Mouse (Mus musculus): Measurements from ENCODE around the gene Lacc1. TPM values are rescaled to one million over a fixed set of nuclear protein-coding genes. Genes with fewer than 3 reads are reported as not detected.

The Lacc1 gene
- 6.1 TPM for polyA plus RNA-seq (2012; fragmentation: generic; extraction: Trizol)

DNA sequence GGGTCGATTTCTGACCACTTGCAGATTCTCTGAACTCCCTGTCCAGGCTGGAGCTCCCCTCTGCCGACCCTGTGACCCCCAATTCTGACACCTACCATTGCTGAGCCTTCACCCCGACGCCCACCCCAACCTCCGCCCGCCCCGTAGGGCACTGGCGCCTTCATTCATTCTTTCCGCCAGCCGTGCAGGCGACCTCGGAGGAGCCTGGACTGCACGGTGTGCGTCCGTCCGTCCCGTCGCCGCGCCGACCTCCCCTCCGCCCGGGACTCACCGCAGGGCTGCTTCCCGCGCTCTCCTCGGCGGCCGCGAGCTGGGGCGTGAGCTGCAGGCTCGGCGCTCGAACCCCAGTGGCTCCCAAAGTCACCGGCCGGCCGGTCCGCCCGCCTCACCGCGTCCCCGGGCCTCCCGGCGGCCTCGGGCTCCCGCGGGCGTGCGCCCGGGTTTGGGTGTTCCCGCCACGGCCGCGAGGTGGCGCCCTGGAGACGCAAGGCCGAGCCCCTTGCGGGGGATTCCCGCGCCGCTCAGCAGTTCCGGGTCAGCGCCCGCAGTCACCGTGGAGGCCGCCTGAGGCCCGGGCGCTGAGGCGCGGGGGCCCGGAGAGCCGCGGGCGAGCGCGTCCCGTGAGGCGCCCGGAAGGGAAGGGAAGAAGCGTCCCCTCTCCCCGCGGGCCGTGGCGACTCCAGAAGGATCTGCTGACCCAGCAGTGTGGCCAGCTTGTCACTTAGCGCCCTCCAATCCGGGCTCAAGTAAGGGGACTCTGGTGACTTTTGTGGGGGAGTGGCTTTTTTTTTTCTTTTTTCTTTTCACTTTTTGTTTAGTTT is at the start of gene Lacc1, which contains the start of gene Ccdc122:
Gene Lacc1 (minus strand): TSS at position 679 of the 821 bp plus-strand sequence.
Gene Ccdc122 (plus strand): TSS at position 547 of the 821 bp plus-strand sequence.
- TF ChIP-seq MYOD1 (IDR thresholded peaks at IDR 0.05; ENCODE audit: control insufficient read depth in 1 of 3, insufficient read length in 2 of 3, low read depth in 2 of 3): peak in 1 of 3 experiments; percentile 19
- peak; percentile 51 for TF ChIP-seq POLR2A (IDR thresholded peaks at IDR 0.05; ENCODE audit: insufficient read length, low read depth)
- TF ChIP-seq POLR2AphosphoS2 (IDR thresholded peaks at IDR 0.05; ENCODE audit: insufficient read length, low read depth): no peak
- no peak for TF ChIP-seq TCF12 (IDR thresholded peaks at IDR 0.05; ENCODE audit: insufficient read depth, poor library complexity, severe bottlenecking)
- peak; percentile 60 for TF ChIP-seq E2F4 (IDR thresholded peaks at IDR 0.05; ENCODE audit: insufficient read depth)
- TF ChIP-seq CEBPB (IDR thresholded peaks at IDR 0.05; ENCODE audit: insufficient read depth, poor library complexity, severe bottlenecking): no peak
- peak in 1 of 3 experiments; percentile 23 for TF ChIP-seq MYOG (IDR thresholded peaks at IDR 0.05; ENCODE audit: control insufficient read depth in 1 of 3, insufficient read depth in 1 of 3, insufficient read length in 2 of 3, low read depth in 2 of 3)
- TF ChIP-seq SRF (IDR thresholded peaks at IDR 0.05; ENCODE audit: control insufficient read depth, insufficient read length, low read depth): no peak
- TF ChIP-seq MAX (IDR thresholded peaks at IDR 0.05; ENCODE audit: low read depth): no peak
- no peak for TF ChIP-seq REST (IDR thresholded peaks at IDR 0.05; ENCODE audit: insufficient read depth, insufficient read length)
- no peak for TF ChIP-seq USF1 (IDR thresholded peaks at IDR 0.05; ENCODE audit: low read depth)
- no peak for TF ChIP-seq TCF3 (IDR thresholded peaks at IDR 0.05; ENCODE audit: insufficient read length, low read depth)
- H3K4me3 ChIP-seq: peak within 1 kb of the TSS; percentile 36
- H3K36me3 ChIP-seq (ENCODE audit: control insufficient read depth, insufficient read depth): peaks cover under 1% of the 10 kb centered on the region
- no peaks in the 10 kb centered on the region for H3K27me3 ChIP-seq (ENCODE audit: control insufficient read depth, insufficient read depth, insufficient read length)
- peak within 1 kb of the TSS; percentile 98 for H3ac ChIP-seq (ENCODE audit: control insufficient read depth, insufficient read length)
- no peaks in the 10 kb centered on the region for H3K79me2 ChIP-seq (ENCODE audit: control insufficient read depth, insufficient read depth)
- peak within 1 kb of the TSS; percentile 83 for H3K4me2 ChIP-seq (ENCODE audit: low read depth)

DNA sequence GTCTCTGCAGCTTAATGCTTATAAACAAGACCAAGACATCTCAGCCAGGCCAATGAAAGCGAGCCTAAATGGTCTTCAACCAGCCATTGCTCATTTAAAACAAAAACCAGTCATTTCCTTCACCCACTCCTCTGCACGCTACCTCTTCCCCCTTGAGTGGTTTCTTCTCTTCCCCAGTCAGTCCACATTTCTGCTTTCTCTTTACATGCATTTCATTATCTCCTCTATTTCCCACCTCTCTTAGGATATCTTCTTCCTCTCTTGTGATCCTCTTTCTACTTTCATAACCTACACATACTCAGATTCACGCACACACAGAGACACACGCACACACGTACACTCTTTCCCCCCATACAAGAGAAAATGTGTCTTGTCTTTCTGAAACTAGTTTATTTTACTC is 44.5 kb upstream of the Lacc1 start:
- no peak overlapping the region for H3K4me2 ChIP-seq (ENCODE audit: low read depth)
- H3K4me3 ChIP-seq: no peak overlapping the region
- TF ChIP-seq USF1 (IDR thresholded peaks at IDR 0.05; ENCODE audit: low read depth): no peak
- TF ChIP-seq CEBPB (IDR thresholded peaks at IDR 0.05; ENCODE audit: insufficient read depth, poor library complexity, severe bottlenecking): no peak
- TF ChIP-seq MYOD1 (IDR thresholded peaks at IDR 0.05; ENCODE audit: control insufficient read depth in 1 of 3, insufficient read length in 2 of 3, low read depth in 2 of 3): no peak
- TF ChIP-seq E2F4 (IDR thresholded peaks at IDR 0.05; ENCODE audit: insufficient read depth): no peak
- TF ChIP-seq MYOG (IDR thresholded peaks at IDR 0.05; ENCODE audit: control insufficient read depth in 1 of 3, insufficient read depth in 1 of 3, insufficient read length in 2 of 3, low read depth in 2 of 3): no peak
- TF ChIP-seq TCF12 (IDR thresholded peaks at IDR 0.05; ENCODE audit: insufficient read depth, poor library complexity, severe bottlenecking): no peak
- no peak for TF ChIP-seq TCF3 (IDR thresholded peaks at IDR 0.05; ENCODE audit: insufficient read length, low read depth)
- no peak for TF ChIP-seq POLR2A (IDR thresholded peaks at IDR 0.05; ENCODE audit: insufficient read length, low read depth)
- no peak for TF ChIP-seq REST (IDR thresholded peaks at IDR 0.05; ENCODE audit: insufficient read depth, insufficient read length)
- no peak for TF ChIP-seq SRF (IDR thresholded peaks at IDR 0.05; ENCODE audit: control insufficient read depth, insufficient read length, low read depth)
- H3K36me3 ChIP-seq (ENCODE audit: control insufficient read depth, insufficient read depth): no peaks in the 10 kb centered on the region
- H3ac ChIP-seq (ENCODE audit: control insufficient read depth, insufficient read length): no peak overlapping the region
- no peaks in the 10 kb centered on the region for H3K79me2 ChIP-seq (ENCODE audit: control insufficient read depth, insufficient read depth)
- no peaks in the 10 kb centered on the region for H3K27me3 ChIP-seq (ENCODE audit: control insufficient read depth, insufficient read depth, insufficient read length)

DNA sequence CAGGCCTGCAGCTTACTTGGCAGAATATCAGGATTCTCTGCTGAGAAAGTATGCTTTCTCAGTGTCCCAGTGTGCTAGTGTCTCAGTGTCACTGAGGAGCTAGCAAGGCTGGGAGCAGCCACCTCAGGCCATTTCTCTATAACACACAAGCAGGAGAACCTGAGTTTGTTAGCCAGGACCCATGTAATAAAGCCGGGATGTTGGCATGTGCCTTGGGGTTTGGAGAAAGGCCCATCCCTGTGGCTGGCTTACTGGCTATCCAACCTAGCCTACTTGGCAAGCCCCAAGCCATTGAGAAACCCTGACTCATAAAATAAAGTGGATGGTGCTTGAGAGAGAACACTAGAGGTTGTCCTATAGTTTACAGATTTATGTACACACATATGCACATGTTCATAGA is 32.7 kb upstream of the Lacc1 start:
- no peak overlapping the region for H3ac ChIP-seq (ENCODE audit: control insufficient read depth, insufficient read length)
- peaks cover 3% of the 10 kb centered on the region for H3K36me3 ChIP-seq (ENCODE audit: control insufficient read depth, insufficient read depth)
- H3K27me3 ChIP-seq (ENCODE audit: control insufficient read depth, insufficient read depth, insufficient read length): no peaks in the 10 kb centered on the region
- H3K79me2 ChIP-seq (ENCODE audit: control insufficient read depth, insufficient read depth): no peaks in the 10 kb centered on the region
- H3K4me2 ChIP-seq (ENCODE audit: low read depth): no peak overlapping the region
- H3K4me3 ChIP-seq: no peak overlapping the region
- no peak for TF ChIP-seq REST (IDR thresholded peaks at IDR 0.05; ENCODE audit: insufficient read depth, insufficient read length)
- no peak for TF ChIP-seq POLR2A (IDR thresholded peaks at IDR 0.05; ENCODE audit: insufficient read length, low read depth)
- TF ChIP-seq POLR2AphosphoS2 (IDR thresholded peaks at IDR 0.05; ENCODE audit: insufficient read length, low read depth): no peak
- no peak for TF ChIP-seq CEBPB (IDR thresholded peaks at IDR 0.05; ENCODE audit: insufficient read depth, poor library complexity, severe bottlenecking)
- TF ChIP-seq MYOG (IDR thresholded peaks at IDR 0.05; ENCODE audit: control insufficient read depth in 1 of 3, insufficient read depth in 1 of 3, insufficient read length in 2 of 3, low read depth in 2 of 3): no peak
- no peak for TF ChIP-seq TCF12 (IDR thresholded peaks at IDR 0.05; ENCODE audit: insufficient read depth, poor library complexity, severe bottlenecking)
- TF ChIP-seq TCF3 (IDR thresholded peaks at IDR 0.05; ENCODE audit: insufficient read length, low read depth): no peak
- TF ChIP-seq E2F4 (IDR thresholded peaks at IDR 0.05; ENCODE audit: insufficient read depth): no peak
- no peak for TF ChIP-seq MYOD1 (IDR thresholded peaks at IDR 0.05; ENCODE audit: control insufficient read depth in 1 of 3, insufficient read length in 2 of 3, low read depth in 2 of 3)
- TF ChIP-seq SRF (IDR thresholded peaks at IDR 0.05; ENCODE audit: control insufficient read depth, insufficient read length, low read depth): no peak
- TF ChIP-seq MAX (IDR thresholded peaks at IDR 0.05; ENCODE audit: low read depth): no peak
- TF ChIP-seq USF1 (IDR thresholded peaks at IDR 0.05; ENCODE audit: low read depth): no peak

DNA sequence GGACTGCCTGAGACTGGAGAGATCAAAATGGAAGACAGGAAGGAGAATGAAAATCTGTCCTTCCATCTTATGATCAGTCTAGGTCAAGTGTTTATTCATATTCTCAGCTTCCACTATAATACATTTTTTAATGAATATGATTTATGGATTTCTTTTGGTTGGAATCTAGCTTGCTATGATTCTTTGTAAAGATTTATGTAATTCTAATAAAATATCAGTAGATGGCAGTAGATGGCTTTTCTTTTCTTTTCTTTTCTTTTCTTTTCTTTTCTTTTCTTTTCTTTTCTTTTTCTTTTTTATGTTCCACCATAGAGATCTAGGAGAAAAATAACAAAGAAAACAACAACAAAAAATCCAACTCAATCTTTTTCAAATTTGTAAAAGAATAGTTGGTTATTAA is 16.6 kb upstream of the Lacc1 start:
- H3K79me2 ChIP-seq (ENCODE audit: control insufficient read depth, insufficient read depth): no peaks in the 10 kb centered on the region
- H3K4me3 ChIP-seq: no peak overlapping the region
- H3K36me3 ChIP-seq (ENCODE audit: control insufficient read depth, insufficient read depth): no peaks in the 10 kb centered on the region
- TF ChIP-seq MYOG (IDR thresholded peaks at IDR 0.05; ENCODE audit: control insufficient read depth in 1 of 3, insufficient read depth in 1 of 3, insufficient read length in 2 of 3, low read depth in 2 of 3) (no peak), CEBPB (IDR thresholded peaks at IDR 0.05; ENCODE audit: insufficient read depth, poor library complexity, severe bottlenecking) (no peak), MAX (IDR thresholded peaks at IDR 0.05; ENCODE audit: low read depth) (no peak), TCF12 (IDR thresholded peaks at IDR 0.05; ENCODE audit: insufficient read depth, poor library complexity, severe bottlenecking) (no peak), MYOD1 (IDR thresholded peaks at IDR 0.05; ENCODE audit: control insufficient read depth in 1 of 3, insufficient read length in 2 of 3, low read depth in 2 of 3) (no peak), SRF (IDR thresholded peaks at IDR 0.05; ENCODE audit: control insufficient read depth, insufficient read length, low read depth) (no peak), E2F4 (IDR thresholded peaks at IDR 0.05; ENCODE audit: insufficient read depth) (no peak), TCF3 (IDR thresholded peaks at IDR 0.05; ENCODE audit: insufficient read length, low read depth) (no peak), USF1 (IDR thresholded peaks at IDR 0.05; ENCODE audit: low read depth) (no peak), REST (IDR thresholded peaks at IDR 0.05; ENCODE audit: insufficient read depth, insufficient read length) (no peak), POLR2AphosphoS2 (IDR thresholded peaks at IDR 0.05; ENCODE audit: insufficient read length, low read depth) (no peak), POLR2A (IDR thresholded peaks at IDR 0.05; ENCODE audit: insufficient read length, low read depth) (no peak)
- no peak overlapping the region for H3ac ChIP-seq (ENCODE audit: control insufficient read depth, insufficient read length)
- no peak overlapping the region for H3K4me2 ChIP-seq (ENCODE audit: low read depth)
- no peaks in the 10 kb centered on the region for H3K27me3 ChIP-seq (ENCODE audit: control insufficient read depth, insufficient read depth, insufficient read length)
